Mouse (Mus musculus): ENCODE measurements around the gene Prima1. TPM values are rescaled to one million over a fixed set of nuclear protein-coding genes. Genes with fewer than 3 reads are reported as not detected.

The Prima1 gene
- polyA plus RNA-seq, 1 experiment from 2014 or later: 0.57 TPM

GRCm38 (mm10) chr12:103157129-103157910 is 84.6 kb downstream of the Prima1 start:
- Histone ChIP-seq H3K4me3 (ENCODE audit: low read depth, low read length) (no peak overlapping the region), H3K9ac (ENCODE audit: low read depth, low read length) (no peak overlapping the region), H3K36me3 (ENCODE audit: control insufficient read depth, insufficient read depth, low read length) (no peaks in the 10 kb centered on the region), H3K9me3 (ENCODE audit: control insufficient read depth, low read length) (peaks cover 3% of the 10 kb centered on the region; the same call in 1 of the 2 replicates), H3K4me2 (ENCODE audit: low read depth, low read length) (no peak overlapping the region), H3K27ac (replicated peaks; ENCODE audit: low read depth, low read length) (no peak overlapping the region), H3K27me3 (replicated peaks; ENCODE audit: control insufficient read depth, insufficient read depth, low read length) (no peaks in the 10 kb centered on the region), H3K4me1 (ENCODE audit: control insufficient read depth, insufficient read depth, low read length) (no peaks in the 10 kb centered on the region; the same call in 1 of the 2 replicates)
- ATAC-seq (ENCODE audit: low read depth) (peak; percentile 83), DNase-seq (ENCODE audit: low spot score) (peak; percentile 68)
- WGBS: 49% methylated on average over 17 of the region's 18 CpGs

- H3K4me1 ChIP-seq (ENCODE audit: control insufficient read depth, insufficient read depth, low read length): no peaks in the 10 kb centered on the region; the same call in 1 of the 2 replicates
- H3K4me3 ChIP-seq (ENCODE audit: low read depth, low read length): no peak overlapping the region
- DNase-seq (ENCODE audit: low spot score) (peak; percentile 40), ATAC-seq (ENCODE audit: low read depth) (peak; percentile 62)
- no peaks in the 10 kb centered on the region for H3K36me3 ChIP-seq (ENCODE audit: control insufficient read depth, insufficient read depth, low read length)
- no peak overlapping the region for H3K9ac ChIP-seq (ENCODE audit: low read depth, low read length)
- H3K4me2 ChIP-seq (ENCODE audit: low read depth, low read length): no peak overlapping the region
- peaks cover 3% of the 10 kb centered on the region; the same call in 1 of the 2 replicates for H3K9me3 ChIP-seq (ENCODE audit: control insufficient read depth, low read length)
- WGBS: 62% methylated on average over 3 of the region's 3 CpGs
- no peak overlapping the region for H3K27ac ChIP-seq (replicated peaks; ENCODE audit: low read depth, low read length)
- H3K27me3 ChIP-seq (replicated peaks; ENCODE audit: control insufficient read depth, insufficient read depth, low read length): no peaks in the 10 kb centered on the region
These were observed 86.5 kb downstream of the Prima1 start for GRCm38 (mm10) chr12:103155406-103155805.

- H3K9ac ChIP-seq (ENCODE audit: low read depth, low read length): no peak overlapping the region
- H3K36me3 ChIP-seq (ENCODE audit: control insufficient read depth, insufficient read depth, low read length): no peaks in the 10 kb centered on the region
- WGBS: 65% methylated on average over 2 of the region's 2 CpGs
- no peaks in the 10 kb centered on the region for H3K27me3 ChIP-seq (replicated peaks; ENCODE audit: control insufficient read depth, insufficient read depth, low read length)
- no peak for ATAC-seq (ENCODE audit: low read depth)
- DNase-seq (ENCODE audit: low spot score): no peak
- H3K27ac ChIP-seq (replicated peaks; ENCODE audit: low read depth, low read length): no peak overlapping the region
- no peak overlapping the region for H3K4me3 ChIP-seq (ENCODE audit: low read depth, low read length)
- no peak overlapping the region for H3K4me2 ChIP-seq (ENCODE audit: low read depth, low read length)
- H3K9me3 ChIP-seq (ENCODE audit: control insufficient read depth, low read length): peaks cover 3% of the 10 kb centered on the region; the same call in 1 of the 2 replicates
- no peaks in the 10 kb centered on the region; the same call in 1 of the 2 replicates for H3K4me1 ChIP-seq (ENCODE audit: control insufficient read depth, insufficient read depth, low read length)
These were observed 87.0 kb downstream of the Prima1 start for GRCm38 (mm10) chr12:103154927-103155326.

- H3K27ac ChIP-seq (replicated peaks; ENCODE audit: low read depth, low read length): no peak overlapping the region
- H3K27me3 ChIP-seq (replicated peaks; ENCODE audit: control insufficient read depth, insufficient read depth, low read length): no peaks in the 10 kb centered on the region
- no peak overlapping the region for H3K4me2 ChIP-seq (ENCODE audit: low read depth, low read length)
- H3K9me3 ChIP-seq (ENCODE audit: control insufficient read depth, low read length): peaks cover 10% of the 10 kb centered on the region
- DNase-seq (ENCODE audit: low spot score): no peak
- WGBS: 74% methylated on average over 2 of the region's 2 CpGs
- no peak overlapping the region for H3K4me3 ChIP-seq (ENCODE audit: low read depth, low read length)
- no peaks in the 10 kb centered on the region for H3K4me1 ChIP-seq (ENCODE audit: control insufficient read depth, insufficient read depth, low read length)
- no peak overlapping the region for H3K9ac ChIP-seq (ENCODE audit: low read depth, low read length)
- no peaks in the 10 kb centered on the region for H3K36me3 ChIP-seq (ENCODE audit: control insufficient read depth, insufficient read depth, low read length)
- ATAC-seq (ENCODE audit: low read depth): no peak
These were observed 91.7 kb downstream of the Prima1 start for GRCm38 (mm10) chr12:103150247-103150646.

Other genes with a start within 250 kb of the Prima1 start
- gene Fam181a, start 68.8 kb upstream of the Prima1 start, polyA plus RNA-seq (2014; fragmentation: Nextera tagmentation; extraction: Ambion mirVana): 0.21 TPM in 1 of 2 replicates, not detected in the other
- gene Asb2, start 113.9 kb upstream of the Prima1 start, polyA plus RNA-seq (2014; fragmentation: Nextera tagmentation; extraction: Ambion mirVana): 21.1 and 22.0 TPM in 2 replicates
- gene Otub2, start 146.5 kb upstream of the Prima1 start, polyA plus RNA-seq (2014; fragmentation: Nextera tagmentation; extraction: Ambion mirVana): 11.2 and 11.9 TPM in 2 replicates
- gene 9330161L09Rik, start 165.7 kb upstream of the Prima1 start, polyA plus RNA-seq (2014; fragmentation: Nextera tagmentation; extraction: Ambion mirVana): 0.29 and 0.69 TPM in 2 replicates
- gene Ddx24, start 183.7 kb upstream of the Prima1 start, polyA plus RNA-seq (2014; fragmentation: Nextera tagmentation; extraction: Ambion mirVana): 80.3 and 85.2 TPM in 2 replicates
- gene Ifi27, start 192.1 kb upstream of the Prima1 start, polyA plus RNA-seq (2014; fragmentation: Nextera tagmentation; extraction: Ambion mirVana): 69.9 and 72.5 TPM in 2 replicates
- 16.2 and 23.0 TPM in 2 replicates for gene Ifi27l2a, start 201.5 kb upstream of the Prima1 start, polyA plus RNA-seq (2014; fragmentation: Nextera tagmentation; extraction: Ambion mirVana)
- not detected in 2 replicates for gene Ifi27l2b, start 215.1 kb upstream of the Prima1 start, polyA plus RNA-seq (2014; fragmentation: Nextera tagmentation; extraction: Ambion mirVana)